Mouse (Mus musculus) spleen, adult 12 weeks (tissue): ENCODE measurements around the gene C1ql3.

ENCODE experiments used
- DNase-seq: peaks from one replicate; pipeline ENCODE4 v3.0.0; 2022; ENCODE audit warnings: low spot score

Gene C1ql3

DNA sequence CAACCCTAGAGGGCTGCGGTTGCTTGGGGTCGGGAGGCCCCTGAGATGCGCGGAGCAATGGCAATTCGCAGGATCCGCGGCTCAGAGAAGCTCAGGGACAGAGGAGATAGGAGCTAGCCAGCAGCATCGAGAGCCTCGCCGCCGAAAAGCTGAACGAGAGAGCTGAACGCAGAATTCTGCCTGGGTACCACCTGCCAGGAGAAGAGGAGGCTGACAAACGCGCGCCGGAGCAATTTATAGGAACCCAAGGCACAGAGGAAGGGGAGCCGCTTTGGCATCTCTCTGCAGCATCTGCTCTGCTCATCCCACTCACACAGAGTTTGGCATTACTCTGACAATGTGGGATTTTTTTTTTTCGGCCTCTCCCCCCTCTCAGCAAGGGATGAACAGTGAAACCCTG, at the start of gene C1ql3:
Gene C1ql3, minus strand, starts transcription at position 335 of the 400 bp plus-strand sequence.
- DNase-seq: no peak

DNA sequence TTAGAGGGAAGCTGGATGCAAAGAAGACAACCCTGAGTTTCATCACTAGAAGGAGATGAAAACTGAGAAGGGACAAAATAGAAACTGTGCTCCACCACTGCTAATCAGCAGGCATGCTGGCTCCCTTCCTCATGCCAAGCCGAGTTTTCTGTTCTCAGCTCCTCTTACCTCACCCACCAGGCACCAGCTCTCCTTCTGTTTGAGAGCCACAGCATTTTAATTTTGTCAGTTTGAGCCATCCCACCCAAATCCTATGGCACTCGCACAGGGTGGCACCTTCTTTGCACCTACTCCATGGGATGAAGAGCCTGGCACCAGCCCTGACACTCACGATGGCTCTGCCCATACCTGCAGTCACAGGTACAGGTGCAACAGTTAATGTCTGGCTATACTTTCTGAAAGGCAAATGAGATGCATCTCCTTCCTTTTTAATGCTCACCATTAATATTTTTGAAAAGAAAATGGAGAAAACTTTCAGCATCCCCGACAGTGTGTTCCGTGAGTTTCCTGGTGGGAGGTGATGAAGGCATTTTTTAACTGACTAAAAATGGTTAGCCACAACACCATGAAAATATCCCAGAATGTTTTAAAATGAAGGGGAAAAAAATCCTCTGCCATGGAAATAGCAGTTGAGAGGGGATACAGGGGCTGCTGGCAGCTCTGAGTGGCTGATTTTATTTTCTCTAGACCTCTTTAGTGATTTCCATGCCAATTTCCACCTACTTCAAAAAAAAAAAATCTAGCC, 49.0 kb upstream of the C1ql3 start:
- DNase-seq: no peak

DNA sequence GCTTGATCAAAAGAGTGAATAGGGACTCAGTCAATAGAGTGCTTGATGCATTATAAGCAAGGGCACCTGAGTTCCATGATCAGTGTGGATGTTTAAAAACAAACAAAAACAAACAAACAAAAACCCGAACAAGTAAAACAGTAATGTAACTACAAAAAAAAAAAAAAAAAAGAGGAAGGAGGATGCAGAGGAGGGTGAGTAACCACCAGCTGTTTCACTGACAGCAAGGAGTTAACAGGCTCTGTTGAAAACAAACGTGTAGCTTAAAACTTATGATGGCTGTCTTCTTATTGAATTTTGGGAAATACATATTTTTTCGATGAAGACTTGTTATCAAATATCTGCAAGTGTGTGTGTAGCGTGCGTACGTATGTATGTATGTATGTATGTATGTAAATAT, 37.0 kb upstream of the C1ql3 start:
- DNase-seq: no peak

DNA sequence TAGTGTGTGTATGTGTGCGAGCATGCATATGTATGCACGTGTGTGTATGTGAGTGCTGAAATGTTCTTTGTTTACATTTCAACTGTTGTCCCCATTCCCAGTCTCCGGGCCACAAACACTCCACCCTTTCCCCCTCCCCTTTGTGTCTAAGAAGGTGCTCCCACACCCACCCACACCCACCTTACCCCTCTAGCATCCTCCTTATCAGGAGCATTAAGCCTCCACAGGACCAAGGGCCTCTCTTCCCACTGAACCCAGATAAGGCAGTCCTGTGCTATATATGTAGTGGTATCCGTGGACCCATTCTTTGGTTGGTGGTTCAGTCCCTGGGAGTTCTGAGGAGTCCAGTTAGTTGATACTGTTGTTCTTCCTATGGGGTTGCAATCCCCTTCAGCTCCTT, 32.9 kb upstream of the C1ql3 start:
- DNase-seq: no peak

DNA sequence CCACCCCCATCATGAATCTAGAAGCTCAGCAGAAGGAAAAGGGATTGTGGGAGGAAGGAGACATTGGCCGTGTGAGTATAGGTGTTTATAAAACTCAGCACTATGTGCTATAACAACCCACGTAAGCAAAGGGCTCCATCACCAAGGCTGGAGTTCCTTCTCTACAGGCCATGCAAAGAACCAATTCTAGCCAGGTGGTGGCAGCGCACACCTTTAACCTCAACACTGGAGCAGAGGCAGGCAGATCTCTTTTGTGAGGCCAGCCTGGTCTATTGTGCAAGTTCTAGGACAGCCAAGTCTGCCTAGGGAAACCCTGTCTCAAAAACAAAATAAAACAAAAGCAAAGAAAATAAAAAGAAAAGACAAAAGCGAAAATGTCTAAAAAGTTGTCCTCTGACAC, 28.2 kb upstream of the C1ql3 start:
- DNase-seq: no peak

DNA sequence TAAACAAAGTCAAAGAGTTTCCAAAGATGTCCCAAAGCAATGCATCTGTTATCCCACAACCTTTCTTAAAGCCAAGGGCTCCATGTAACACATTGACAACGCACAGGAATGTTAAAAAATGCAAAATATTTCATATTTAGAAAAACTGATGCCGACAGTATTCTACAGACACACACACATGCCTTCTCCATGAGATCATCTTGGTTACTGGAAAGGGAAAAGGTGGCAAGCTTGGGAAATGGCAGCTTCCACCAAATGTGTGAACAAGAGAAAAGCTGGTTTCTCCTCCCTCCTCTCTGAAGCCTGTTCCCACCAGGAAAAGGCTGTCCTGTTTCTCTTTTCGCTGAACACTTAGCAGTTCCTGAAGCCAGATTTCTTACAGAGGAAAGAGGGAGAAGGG, 27.2 kb upstream of the C1ql3 start:
- no peak for DNase-seq

GRCm38 (mm10) chr2:13018861-13019260, 7.3 kb upstream of the C1ql3 start:
- no peak for DNase-seq

DNA sequence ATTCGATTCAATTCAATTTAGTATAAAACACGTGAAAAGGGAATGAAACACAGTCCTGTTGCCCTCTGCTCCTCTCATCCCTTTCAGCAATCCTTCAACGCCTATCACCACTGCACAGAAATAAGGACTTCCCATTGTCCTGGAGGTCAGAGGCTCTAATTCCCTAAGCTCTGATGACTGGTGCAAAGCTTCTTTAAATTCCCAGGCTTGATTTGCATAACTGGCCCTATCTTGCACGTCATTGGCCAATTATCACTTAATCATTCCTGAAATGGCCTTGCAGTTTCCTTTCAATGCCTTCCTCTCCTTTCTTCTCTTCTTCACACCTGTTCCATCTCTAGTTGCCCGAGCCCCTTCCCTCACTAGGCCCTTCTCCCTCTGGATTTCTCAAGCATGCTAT, 6.8 kb upstream of the C1ql3 start:
- no peak for DNase-seq

GRCm38 (mm10) chr2:13011973-13012372, 367 bp upstream of the C1ql3 start:
- no peak for DNase-seq

DNA sequence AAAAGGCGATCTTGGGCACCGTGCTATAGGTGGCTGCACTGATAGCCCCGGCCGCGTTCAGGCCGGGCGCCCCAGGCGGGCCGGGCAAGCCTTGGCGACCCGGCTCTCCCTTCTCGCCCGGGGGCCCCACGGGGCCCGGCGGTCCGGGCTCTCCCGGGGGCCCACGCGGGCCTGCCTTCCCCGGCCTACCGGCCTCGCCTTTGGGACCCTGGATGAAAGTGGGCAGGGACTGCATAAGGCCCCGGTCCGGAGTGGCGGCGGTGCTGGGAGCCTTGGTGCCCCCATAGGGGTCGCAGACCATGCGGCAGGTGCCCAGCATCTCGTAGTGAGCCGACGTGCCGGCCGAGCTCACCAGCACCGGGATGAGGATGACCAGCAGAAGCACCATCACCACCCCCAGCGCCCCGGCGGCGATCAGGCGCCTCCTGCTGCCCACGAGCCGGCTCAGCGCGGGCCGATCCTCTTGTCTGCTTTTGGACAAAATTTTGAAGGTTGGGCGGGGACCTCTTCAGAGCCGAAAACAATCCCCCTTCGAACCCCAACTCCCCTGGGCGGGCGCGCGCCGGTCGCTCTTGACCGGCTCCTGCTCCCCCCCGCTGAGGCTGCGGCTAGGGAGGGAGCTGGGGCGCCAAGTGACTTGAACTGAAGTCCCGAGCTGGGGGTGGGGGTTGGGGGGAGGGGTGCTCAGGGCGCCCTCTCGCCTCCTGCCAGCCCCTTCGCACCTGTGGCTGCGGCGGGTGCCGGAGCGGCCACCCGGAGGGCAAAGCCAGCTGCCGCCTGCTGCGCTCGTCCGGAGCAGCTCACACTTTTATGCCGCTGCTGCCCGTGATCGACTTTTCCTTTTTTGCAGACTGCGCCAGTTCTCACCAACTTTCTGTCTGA, 905 bp downstream of the C1ql3 start:
- DNase-seq: no peak

DNA sequence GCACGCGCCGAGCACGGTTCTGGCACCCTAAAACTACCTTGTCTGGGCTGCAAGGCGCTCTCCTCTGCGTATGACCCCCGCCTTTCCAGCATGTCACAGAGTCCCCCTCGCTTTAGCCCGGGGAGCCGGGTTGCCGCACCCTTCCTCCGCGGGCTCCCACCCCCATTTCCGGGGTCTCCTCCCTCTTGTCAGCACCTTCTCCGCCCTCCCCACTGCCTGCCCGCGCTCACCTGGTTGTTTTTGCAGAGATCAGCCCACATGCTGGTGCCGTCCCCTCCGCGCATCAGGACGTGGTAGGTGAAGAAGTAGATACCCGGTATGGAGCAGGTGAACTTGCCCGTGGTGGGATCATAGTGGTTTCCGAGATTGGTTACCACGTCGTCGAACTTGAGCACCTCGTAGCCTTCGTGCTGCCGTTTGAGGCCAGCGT, 1.6 kb downstream of the C1ql3 start:
- no peak for DNase-seq

- DNase-seq: no peak
Measured at GRCm38 (mm10) chr2:13009261-13009972, 2.2 kb downstream of the C1ql3 start.

DNA sequence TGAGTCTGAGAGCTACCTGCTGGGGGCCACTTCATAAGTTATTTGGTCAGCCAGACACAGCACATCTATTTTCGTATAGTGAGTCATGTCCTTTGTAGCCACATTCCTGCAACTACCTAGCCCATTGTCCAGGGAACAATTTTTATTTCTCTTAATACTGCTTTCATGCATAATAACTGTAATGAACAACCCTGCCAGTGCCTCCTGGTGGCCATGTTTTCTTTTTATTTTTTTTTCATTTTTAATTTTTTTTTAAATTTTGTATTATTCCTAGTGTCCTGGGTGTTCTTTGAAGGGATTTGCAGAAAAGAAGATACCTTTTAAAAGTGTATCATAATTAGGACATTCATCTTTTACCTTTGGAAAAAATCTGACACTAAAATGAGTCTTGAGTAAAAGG, 3.2 kb downstream of the C1ql3 start:
- no peak for DNase-seq

DNA sequence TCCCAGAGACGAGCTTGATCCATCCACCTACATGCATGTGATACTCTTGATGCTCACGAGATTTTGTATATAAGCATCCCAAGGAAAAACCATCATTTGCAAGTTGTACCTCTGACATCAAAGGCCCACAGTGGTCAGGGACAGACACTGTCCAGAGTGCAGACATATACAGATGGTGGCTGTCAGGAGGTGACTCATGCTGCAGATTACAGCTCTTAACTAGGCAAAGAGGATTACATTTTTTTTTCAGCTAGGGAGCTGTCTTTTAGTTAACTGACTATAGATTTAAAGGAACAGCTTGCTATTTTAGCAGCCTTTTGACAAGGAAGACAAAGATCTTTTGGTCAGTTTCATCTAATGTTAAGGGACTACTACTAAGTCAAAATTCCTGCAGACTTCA, 11.6 kb downstream of the C1ql3 start:
- DNase-seq: no peak

GRCm38 (mm10) chr2:12984901-12985732, 26.5 kb downstream of the C1ql3 start:
- DNase-seq: no peak

DNA sequence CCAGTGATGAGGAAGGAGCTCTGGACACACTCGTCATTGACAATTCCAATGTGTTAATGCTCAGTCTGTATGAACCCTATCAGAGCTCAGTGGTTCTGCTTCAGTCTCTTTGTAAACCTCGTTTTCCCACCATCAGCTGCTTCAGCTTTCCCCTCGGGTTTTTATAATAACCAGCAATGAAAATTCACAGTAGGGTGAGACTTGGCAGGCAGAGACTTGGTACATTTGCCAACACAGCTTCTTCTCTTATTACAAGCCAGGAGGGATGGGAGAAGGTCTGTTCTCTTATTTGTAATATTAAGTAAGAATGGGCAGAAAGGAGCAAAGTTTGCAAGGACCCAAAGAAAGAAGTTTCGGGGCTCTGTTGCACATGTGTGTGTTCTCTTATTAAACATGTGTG, 32.8 kb downstream of the C1ql3 start:
- no peak for DNase-seq

GRCm38 (mm10) chr2:12977367-12977766, 34.2 kb downstream of the C1ql3 start:
- no peak for DNase-seq

- DNase-seq: no peak
Measured at GRCm38 (mm10) chr2:12973752-12974151, 37.9 kb downstream of the C1ql3 start.

- DNase-seq: no peak
Measured at GRCm38 (mm10) chr2:12970049-12970724, 41.4 kb downstream of the C1ql3 start.

GRCm38 (mm10) chr2:12956703-12957424, 54.7 kb downstream of the C1ql3 start:
- no peak for DNase-seq
